Mouse (Mus musculus): ENCODE measurements around the gene Zfp712. TPM values are rescaled to one million over a fixed set of nuclear protein-coding genes. Genes with fewer than 3 reads are reported as not detected.

Zfp712 gene
- 0.65 and 1.2 TPM in 2 replicates for polyA plus RNA-seq (2012; rRNA removed)

- Histone ChIP-seq H3K4me1 (ENCODE audit: control insufficient read depth, insufficient read depth, low read length) (peaks cover 2% of the 10 kb centered on the region; the same call in 1 of the 2 replicates), H3K36me3 (ENCODE audit: control insufficient read depth, insufficient read depth, low read length) (no peaks in the 10 kb centered on the region), H3K4me3 (ENCODE audit: control insufficient read depth, low read depth, low read length) (peak within 1 kb of the TSS; percentile 83), H3K27ac (ENCODE audit: control insufficient read depth, insufficient read depth, low read depth, low read length) (peak within 1 kb of the TSS; percentile 45), H3K27me3 (ENCODE audit: control insufficient read depth, insufficient read depth, low read length) (no peaks in the 10 kb centered on the region)
- TF ChIP-seq POLR2A (IDR thresholded peaks at IDR 0.05; ENCODE audit: control insufficient read depth, low read depth, low read length) = peak; percentile 53; the same call in 1 of the 2 replicates
- TF ChIP-seq CTCF (IDR thresholded peaks at IDR 0.05; ENCODE audit: control insufficient read depth, insufficient read depth, insufficient replicate concordance, low read depth, low read length) = no peak
Measured at GRCm38 (mm10) chr13:67060786-67061358, at the start of gene Zfp712. Gene Zfp712 (minus strand): TSS chr13:67061170.

DNA sequence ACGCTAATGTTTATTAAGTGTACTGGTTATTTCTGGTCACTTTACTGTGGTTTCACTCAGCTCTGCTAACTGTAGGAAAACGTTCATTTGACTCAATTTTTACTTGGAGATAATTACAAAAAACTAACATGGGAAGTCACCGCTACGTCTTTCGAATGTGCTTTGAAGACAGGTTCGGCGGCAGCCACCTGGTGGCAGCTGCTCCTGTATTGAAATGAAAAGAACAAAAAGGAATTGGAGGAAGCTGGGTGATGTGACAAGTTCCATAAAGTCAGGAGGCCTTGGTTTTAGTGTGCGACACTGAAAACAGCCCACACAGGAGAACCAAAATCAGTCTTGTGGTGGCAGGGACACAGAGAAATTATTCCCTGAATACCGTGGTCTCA is 47.8 kb upstream of the Zfp712 start:
- peaks cover 9% of the 10 kb centered on the region for H3K4me1 ChIP-seq (ENCODE audit: control insufficient read depth, insufficient read depth, low read length)
- H3K36me3 ChIP-seq (ENCODE audit: control insufficient read depth, insufficient read depth, low read length) = no peaks in the 10 kb centered on the region
- H3K4me3 ChIP-seq (ENCODE audit: control insufficient read depth, low read depth, low read length) = peak overlapping the region; percentile 97
- H3K27me3 ChIP-seq (ENCODE audit: control insufficient read depth, insufficient read depth, low read length) = no peaks in the 10 kb centered on the region
- H3K27ac ChIP-seq (ENCODE audit: control insufficient read depth, insufficient read depth, low read depth, low read length) = no peak overlapping the region
- TF ChIP-seq POLR2A (IDR thresholded peaks at IDR 0.05; ENCODE audit: control insufficient read depth, low read depth, low read length) (no peak), CTCF (IDR thresholded peaks at IDR 0.05; ENCODE audit: control insufficient read depth, insufficient read depth, insufficient replicate concordance, low read depth, low read length) (no peak)

GRCm38 (mm10) chr13:67108194-67108820 is 47.3 kb upstream of the Zfp712 start, which contains the start of gene Gm28557:
Gene Gm28557 (minus strand): TSS chr13:67108604.
- peaks cover 9% of the 10 kb centered on the region for H3K4me1 ChIP-seq (ENCODE audit: control insufficient read depth, insufficient read depth, low read length)
- H3K36me3 ChIP-seq (ENCODE audit: control insufficient read depth, insufficient read depth, low read length) = no peaks in the 10 kb centered on the region
- H3K4me3 ChIP-seq (ENCODE audit: control insufficient read depth, low read depth, low read length) = peak within 1 kb of the TSS; percentile 97
- no peak for TF ChIP-seq CTCF (IDR thresholded peaks at IDR 0.05; ENCODE audit: control insufficient read depth, insufficient read depth, insufficient replicate concordance, low read depth, low read length)
- TF ChIP-seq POLR2A (IDR thresholded peaks at IDR 0.05; ENCODE audit: control insufficient read depth, low read depth, low read length) = 0 out of 2 replicates have a peak, but pooled peaks have one; percentile 45
- no peaks in the 10 kb centered on the region for H3K27me3 ChIP-seq (ENCODE audit: control insufficient read depth, insufficient read depth, low read length)
- peak within 1 kb of the TSS; percentile 89 for H3K27ac ChIP-seq (ENCODE audit: control insufficient read depth, insufficient read depth, low read depth, low read length)

DNA sequence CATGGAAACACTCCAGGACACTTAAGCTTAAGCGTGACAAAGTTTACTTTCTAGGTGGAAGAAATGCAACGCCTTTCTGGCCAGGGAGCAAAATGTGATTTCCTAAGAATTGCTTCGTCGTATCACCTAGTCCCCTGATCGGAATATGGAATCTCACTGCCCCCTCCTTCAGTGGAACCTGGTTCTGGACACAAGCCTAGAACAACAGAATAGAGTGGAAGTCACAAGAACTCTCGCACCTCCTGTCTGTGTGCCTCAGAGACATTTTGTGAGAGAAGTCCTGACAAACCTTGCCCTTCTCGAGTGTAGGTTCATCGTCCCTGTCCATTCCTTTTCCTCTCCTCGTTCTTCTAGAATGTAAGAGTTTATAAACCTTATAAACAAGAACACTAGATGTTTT is 46.7 kb upstream of the Zfp712 start:
- TF ChIP-seq POLR2A (IDR thresholded peaks at IDR 0.05; ENCODE audit: control insufficient read depth, low read depth, low read length) = no peak
- no peak for TF ChIP-seq CTCF (IDR thresholded peaks at IDR 0.05; ENCODE audit: control insufficient read depth, insufficient read depth, insufficient replicate concordance, low read depth, low read length)
- Histone ChIP-seq H3K4me3 (ENCODE audit: control insufficient read depth, low read depth, low read length) (peak overlapping the region; percentile 97), H3K4me1 (ENCODE audit: control insufficient read depth, insufficient read depth, low read length) (peaks cover 9% of the 10 kb centered on the region), H3K36me3 (ENCODE audit: control insufficient read depth, insufficient read depth, low read length) (no peaks in the 10 kb centered on the region), H3K27ac (ENCODE audit: control insufficient read depth, insufficient read depth, low read depth, low read length) (no peak overlapping the region), H3K27me3 (ENCODE audit: control insufficient read depth, insufficient read depth, low read length) (no peaks in the 10 kb centered on the region)

DNA sequence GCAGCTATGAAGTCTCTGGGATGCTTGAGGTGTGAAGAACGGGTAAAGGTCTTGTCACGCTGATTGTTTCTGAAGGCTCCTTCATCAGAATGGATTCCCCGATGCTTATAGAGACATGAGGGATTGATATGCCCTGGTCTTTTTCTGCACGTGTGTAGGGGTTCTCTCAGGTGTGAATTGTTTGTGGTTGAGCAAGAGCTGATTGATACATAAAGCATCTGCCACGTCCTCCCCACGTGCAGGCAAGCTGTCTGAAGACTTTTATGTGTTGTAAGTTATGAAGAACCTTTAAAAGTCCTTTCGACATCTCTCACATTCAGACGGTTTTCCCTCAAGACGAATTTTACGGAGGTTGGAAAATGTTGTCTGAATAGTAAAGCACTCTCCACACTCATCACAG is 36.9 kb upstream of the Zfp712 start, which contains the start of gene Zfp708:
TSS of gene Zfp708 (minus strand) at position 101 of the 400 bp plus-strand sequence.
- no peaks in the 10 kb centered on the region for H3K4me1 ChIP-seq (ENCODE audit: control insufficient read depth, insufficient read depth, low read length)
- no peak for TF ChIP-seq CTCF (IDR thresholded peaks at IDR 0.05; ENCODE audit: control insufficient read depth, insufficient read depth, insufficient replicate concordance, low read depth, low read length)
- H3K27me3 ChIP-seq (ENCODE audit: control insufficient read depth, insufficient read depth, low read length) = no peaks in the 10 kb centered on the region
- H3K27ac ChIP-seq (ENCODE audit: control insufficient read depth, insufficient read depth, low read depth, low read length) = no peak within 1 kb of the TSS
- no peaks in the 10 kb centered on the region for H3K36me3 ChIP-seq (ENCODE audit: control insufficient read depth, insufficient read depth, low read length)
- H3K4me3 ChIP-seq (ENCODE audit: control insufficient read depth, low read depth, low read length) = no peak within 1 kb of the TSS

GRCm38 (mm10) chr13:67090154-67090553 is 29.2 kb upstream of the Zfp712 start:
- no peak overlapping the region for H3K4me3 ChIP-seq (ENCODE audit: control insufficient read depth, low read depth, low read length)
- TF ChIP-seq POLR2A (IDR thresholded peaks at IDR 0.05; ENCODE audit: control insufficient read depth, low read depth, low read length) (no peak), CTCF (IDR thresholded peaks at IDR 0.05; ENCODE audit: control insufficient read depth, insufficient read depth, insufficient replicate concordance, low read depth, low read length) (no peak)

DNA sequence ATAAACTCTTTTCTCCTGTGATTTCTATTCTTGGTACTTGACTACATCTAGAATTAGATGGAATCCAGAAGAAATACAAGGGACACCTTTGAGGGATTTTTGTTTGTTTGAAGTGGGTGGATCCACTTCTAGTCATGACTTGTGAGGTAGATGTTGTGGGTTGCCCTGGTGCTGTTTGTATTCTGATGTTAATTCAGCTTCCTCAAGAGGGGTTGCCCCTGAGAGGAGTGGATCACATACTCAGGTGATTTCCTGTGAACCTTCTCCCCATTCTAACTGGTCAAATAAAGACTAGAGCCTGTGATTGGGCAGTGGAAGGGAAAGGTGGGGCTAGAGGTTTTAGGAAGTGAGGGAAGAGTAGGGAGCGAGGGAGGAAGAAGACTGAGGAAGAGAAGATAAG is 21.0 kb upstream of the Zfp712 start:
- Histone ChIP-seq H3K27me3 (ENCODE audit: control insufficient read depth, insufficient read depth, low read length) (no peaks in the 10 kb centered on the region), H3K4me1 (ENCODE audit: control insufficient read depth, insufficient read depth, low read length) (no peaks in the 10 kb centered on the region), H3K4me3 (ENCODE audit: control insufficient read depth, low read depth, low read length) (no peak overlapping the region), H3K27ac (ENCODE audit: control insufficient read depth, insufficient read depth, low read depth, low read length) (0 out of 2 replicates have a peak overlapping the region, but pooled peaks have one; percentile 3), H3K36me3 (ENCODE audit: control insufficient read depth, insufficient read depth, low read length) (no peaks in the 10 kb centered on the region)
- TF ChIP-seq CTCF (IDR thresholded peaks at IDR 0.05; ENCODE audit: control insufficient read depth, insufficient read depth, insufficient replicate concordance, low read depth, low read length) (no peak), POLR2A (IDR thresholded peaks at IDR 0.05; ENCODE audit: control insufficient read depth, low read depth, low read length) (no peak)

More at GRCm38 (mm10) chr13:67090154-67090553, 29.2 kb upstream of the Zfp712 start:
- Histone ChIP-seq H3K4me1 (ENCODE audit: control insufficient read depth, insufficient read depth, low read length) (no peaks in the 10 kb centered on the region), H3K27me3 (ENCODE audit: control insufficient read depth, insufficient read depth, low read length) (no peaks in the 10 kb centered on the region), H3K27ac (ENCODE audit: control insufficient read depth, insufficient read depth, low read depth, low read length) (no peak overlapping the region), H3K36me3 (ENCODE audit: control insufficient read depth, insufficient read depth, low read length) (no peaks in the 10 kb centered on the region)
